Mouse (Mus musculus): Measurements from ENCODE around the gene Sgpp2. TPM values are rescaled to one million over a fixed set of nuclear protein-coding genes. Genes with fewer than 3 reads are reported as not detected.

Sgpp2 gene
- polyA plus RNA-seq, 1 experiment from 2014 or later = 4.3 TPM

DNA sequence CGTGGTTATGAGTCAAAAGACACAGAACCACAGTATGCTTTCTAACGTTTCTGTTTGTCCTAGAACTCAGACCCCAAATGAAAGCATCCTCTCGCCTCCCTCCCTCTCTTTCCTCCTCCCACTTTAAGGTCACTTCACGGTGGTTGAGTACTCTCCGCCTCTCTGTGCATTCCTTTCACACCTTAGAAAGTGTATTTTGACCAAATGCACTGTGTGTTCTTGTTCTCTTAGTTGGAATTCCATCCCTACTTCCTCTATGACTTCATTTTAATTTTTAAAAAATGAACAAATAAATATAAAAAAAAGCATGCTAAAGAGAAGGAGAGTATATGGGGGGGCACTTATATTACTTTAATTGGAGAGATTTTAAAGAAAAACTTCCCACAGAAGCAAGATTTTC, 30.4 kb downstream of the Sgpp2 start:
- no peak overlapping the region for H3K9ac ChIP-seq
- no peaks in the 10 kb centered on the region for H3K36me3 ChIP-seq
- H3K9me3 ChIP-seq = no peaks in the 10 kb centered on the region
- no peaks in the 10 kb centered on the region for H3K27me3 ChIP-seq
- peaks cover 32% of the 10 kb centered on the region for H3K4me1 ChIP-seq
- H3K4me3 ChIP-seq = no peak overlapping the region
- H3K4me2 ChIP-seq = no peak overlapping the region
- no peak for ATAC-seq (ENCODE audit: insufficient number of reproducible peaks, insufficient read depth, low FRiP score, low TSS enrichment, low read depth)
- no peak overlapping the region for H3K27ac ChIP-seq
- 66% methylated on average over 5 of the region's 5 CpGs for WGBS

DNA sequence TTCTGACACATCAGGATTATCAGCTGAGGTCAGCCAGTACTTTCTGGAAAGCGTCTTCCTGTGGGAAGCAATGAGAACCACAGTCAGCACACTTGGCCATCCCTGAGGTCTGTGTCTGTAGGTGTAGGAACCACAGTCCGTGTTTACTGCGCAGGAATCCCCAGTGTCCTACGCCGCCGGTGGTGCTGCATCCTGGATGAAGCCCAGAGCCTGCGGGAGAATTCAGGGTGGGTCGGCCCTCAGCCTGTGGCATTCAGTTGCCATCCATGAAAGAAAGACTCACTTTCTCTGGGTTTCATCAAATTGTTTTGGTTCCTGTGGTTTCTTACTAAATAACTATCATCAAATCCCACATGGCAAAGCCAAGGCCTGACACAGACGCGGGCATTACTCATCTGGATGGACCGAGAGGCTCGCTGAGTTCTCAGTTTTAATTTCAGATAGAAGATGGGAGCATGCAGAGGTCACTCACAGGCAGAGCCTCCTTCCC, 37.2 kb downstream of the Sgpp2 start:
- no peak overlapping the region for H3K27ac ChIP-seq
- ATAC-seq (ENCODE audit: insufficient number of reproducible peaks, insufficient read depth, low FRiP score, low TSS enrichment, low read depth) = no peak
- no peak overlapping the region for H3K9ac ChIP-seq

DNA sequence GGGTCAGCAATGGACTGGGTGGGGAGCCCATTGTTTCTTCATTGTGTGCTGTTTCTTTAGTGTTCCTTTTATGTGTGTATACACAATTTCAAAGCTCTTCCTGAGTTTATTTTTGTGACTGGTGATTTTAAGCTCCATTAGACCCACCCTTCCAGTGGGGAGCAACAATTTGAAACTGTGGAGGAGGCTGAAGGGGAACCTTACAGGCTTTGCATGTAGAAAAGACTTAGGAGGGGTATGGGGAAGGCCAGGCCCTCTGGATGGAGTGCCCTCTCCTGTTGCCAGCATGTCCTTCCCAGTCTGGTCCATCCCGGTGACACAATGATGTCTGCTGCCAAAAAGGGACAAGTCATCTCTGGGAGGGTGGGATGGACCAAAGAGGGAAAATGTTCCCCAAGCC, 39.1 kb downstream of the Sgpp2 start:
- Histone ChIP-seq H3K9me3 (no peaks in the 10 kb centered on the region), H3K27ac (no peak overlapping the region), H3K27me3 (no peaks in the 10 kb centered on the region), H3K4me1 (peaks cover 25% of the 10 kb centered on the region), H3K36me3 (no peaks in the 10 kb centered on the region), H3K9ac (no peak overlapping the region), H3K4me3 (no peak overlapping the region), H3K4me2 (no peak overlapping the region)
- 95% methylated on average over 1 of the region's 1 CpGs for WGBS
- ATAC-seq (ENCODE audit: insufficient number of reproducible peaks, insufficient read depth, low FRiP score, low TSS enrichment, low read depth) = no peak

More for the DNA sequence above, 37.2 kb downstream of the Sgpp2 start:
- Histone ChIP-seq H3K4me1 (peaks cover 33% of the 10 kb centered on the region), H3K36me3 (no peaks in the 10 kb centered on the region), H3K4me2 (no peak overlapping the region), H3K9me3 (no peaks in the 10 kb centered on the region), H3K27me3 (no peaks in the 10 kb centered on the region), H3K4me3 (no peak overlapping the region)
- WGBS = 57% methylated on average over 12 of the region's 12 CpGs

DNA sequence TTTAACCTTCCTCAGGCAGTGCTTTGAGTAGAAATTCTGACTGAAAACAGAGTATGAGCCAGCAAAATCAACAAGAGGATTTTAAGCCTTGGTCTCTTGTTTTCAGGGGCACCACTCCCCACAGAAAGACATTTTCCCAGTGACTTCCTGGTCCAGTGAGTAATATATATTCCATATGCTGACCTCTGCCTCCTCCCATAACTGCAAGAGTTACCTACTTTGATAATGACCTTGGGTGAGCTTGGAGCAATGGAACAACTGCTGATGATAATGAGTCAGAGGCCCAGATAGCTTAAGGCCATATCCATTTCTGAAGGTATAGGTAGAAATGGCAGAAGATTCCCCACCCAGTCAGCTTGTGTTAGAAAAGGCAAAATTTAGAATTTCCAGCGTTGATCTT, 43.1 kb downstream of the Sgpp2 start:
- Histone ChIP-seq H3K27ac (no peak overlapping the region), H3K4me2 (no peak overlapping the region), H3K9me3 (no peaks in the 10 kb centered on the region), H3K27me3 (no peaks in the 10 kb centered on the region), H3K9ac (no peak overlapping the region), H3K36me3 (no peaks in the 10 kb centered on the region), H3K4me3 (no peak overlapping the region), H3K4me1 (peaks cover 34% of the 10 kb centered on the region)
- 88% methylated on average over 1 of the region's 1 CpGs for WGBS
- ATAC-seq (ENCODE audit: insufficient number of reproducible peaks, insufficient read depth, low FRiP score, low TSS enrichment, low read depth) = no peak

DNA sequence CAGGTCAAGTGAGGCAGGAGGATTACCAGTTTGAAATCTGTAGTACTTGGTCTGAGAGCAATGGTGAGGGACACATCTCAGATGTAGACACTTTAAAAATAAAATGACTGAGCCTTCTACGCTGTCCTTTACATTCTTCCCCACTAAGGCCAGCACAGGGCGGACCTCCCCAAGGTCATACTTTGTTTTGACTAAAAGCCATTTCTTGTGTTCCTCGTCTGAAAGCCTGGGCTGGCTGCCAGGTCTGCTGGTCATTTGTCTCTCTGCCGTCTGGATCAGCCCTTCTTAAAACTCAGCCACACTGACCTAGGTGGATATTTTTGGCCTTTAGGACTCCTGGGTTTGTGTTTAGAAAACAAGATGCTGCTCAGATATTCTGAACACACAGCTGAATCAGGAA, 45.0 kb downstream of the Sgpp2 start:
- WGBS = 53% methylated on average over 4 of the region's 4 CpGs

DNA sequence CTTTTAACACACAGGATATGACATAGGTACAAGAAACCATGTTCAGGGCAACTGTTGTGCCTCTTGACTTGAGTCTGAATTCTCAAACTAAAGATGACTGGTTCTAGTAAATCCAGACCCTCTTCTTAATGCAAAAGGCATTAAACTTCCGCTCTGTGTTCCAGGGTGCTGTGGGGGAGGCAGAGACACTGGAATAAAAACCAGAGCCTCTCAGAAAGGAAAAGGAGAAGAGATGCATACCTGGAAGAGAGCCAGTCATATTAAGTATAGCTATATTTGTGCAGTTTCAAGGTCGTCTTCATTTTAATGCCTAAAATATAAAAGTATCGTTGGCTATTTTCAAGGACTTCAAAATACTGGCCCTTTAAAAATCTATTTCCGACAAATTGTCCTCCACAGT, 47.3 kb downstream of the Sgpp2 start:
- H3K4me1 ChIP-seq = peaks cover 9% of the 10 kb centered on the region; the same call in 1 of the 2 replicates
- H3K4me3 ChIP-seq = no peak overlapping the region
- no peaks in the 10 kb centered on the region for H3K9me3 ChIP-seq
- H3K27ac ChIP-seq = no peak overlapping the region
- no peaks in the 10 kb centered on the region for H3K27me3 ChIP-seq
- WGBS = 66% methylated on average over 4 of the region's 4 CpGs
- ATAC-seq (ENCODE audit: insufficient number of reproducible peaks, insufficient read depth, low FRiP score, low TSS enrichment, low read depth) = no peak
- H3K9ac ChIP-seq = no peak overlapping the region
- H3K36me3 ChIP-seq = no peaks in the 10 kb centered on the region
- H3K4me2 ChIP-seq = no peak overlapping the region

More for the DNA sequence above, 45.0 kb downstream of the Sgpp2 start:
- Histone ChIP-seq H3K27me3 (no peaks in the 10 kb centered on the region), H3K4me2 (no peak overlapping the region), H3K9ac (no peak overlapping the region), H3K9me3 (no peaks in the 10 kb centered on the region), H3K4me3 (no peak overlapping the region), H3K27ac (no peak overlapping the region), H3K4me1 (peaks cover 21% of the 10 kb centered on the region), H3K36me3 (no peaks in the 10 kb centered on the region)
- no peak for ATAC-seq (ENCODE audit: insufficient number of reproducible peaks, insufficient read depth, low FRiP score, low TSS enrichment, low read depth)

DNA sequence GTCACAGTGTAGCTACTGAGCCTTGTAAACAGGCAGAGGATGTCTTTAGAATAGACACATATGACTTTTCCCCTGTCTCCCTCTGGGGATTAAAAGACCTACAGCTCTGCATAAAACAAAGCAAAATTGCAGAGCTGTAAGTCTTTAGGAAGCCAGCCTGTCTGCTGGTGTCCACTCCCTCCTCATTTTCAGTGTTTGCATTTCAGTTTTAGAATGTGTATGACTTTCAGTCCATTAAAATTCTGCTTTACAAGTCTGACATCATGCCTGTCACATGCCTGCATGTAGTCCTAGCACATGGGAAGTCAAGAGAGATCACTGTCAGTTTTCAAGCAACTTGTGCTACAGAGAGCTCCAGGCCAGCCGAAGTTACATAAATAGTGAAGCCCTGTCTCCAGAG, 47.7 kb downstream of the Sgpp2 start:
- WGBS = 56% methylated on average over 1 of the region's 1 CpGs
- no peak overlapping the region for H3K27ac ChIP-seq
- no peaks in the 10 kb centered on the region for H3K27me3 ChIP-seq

DNA sequence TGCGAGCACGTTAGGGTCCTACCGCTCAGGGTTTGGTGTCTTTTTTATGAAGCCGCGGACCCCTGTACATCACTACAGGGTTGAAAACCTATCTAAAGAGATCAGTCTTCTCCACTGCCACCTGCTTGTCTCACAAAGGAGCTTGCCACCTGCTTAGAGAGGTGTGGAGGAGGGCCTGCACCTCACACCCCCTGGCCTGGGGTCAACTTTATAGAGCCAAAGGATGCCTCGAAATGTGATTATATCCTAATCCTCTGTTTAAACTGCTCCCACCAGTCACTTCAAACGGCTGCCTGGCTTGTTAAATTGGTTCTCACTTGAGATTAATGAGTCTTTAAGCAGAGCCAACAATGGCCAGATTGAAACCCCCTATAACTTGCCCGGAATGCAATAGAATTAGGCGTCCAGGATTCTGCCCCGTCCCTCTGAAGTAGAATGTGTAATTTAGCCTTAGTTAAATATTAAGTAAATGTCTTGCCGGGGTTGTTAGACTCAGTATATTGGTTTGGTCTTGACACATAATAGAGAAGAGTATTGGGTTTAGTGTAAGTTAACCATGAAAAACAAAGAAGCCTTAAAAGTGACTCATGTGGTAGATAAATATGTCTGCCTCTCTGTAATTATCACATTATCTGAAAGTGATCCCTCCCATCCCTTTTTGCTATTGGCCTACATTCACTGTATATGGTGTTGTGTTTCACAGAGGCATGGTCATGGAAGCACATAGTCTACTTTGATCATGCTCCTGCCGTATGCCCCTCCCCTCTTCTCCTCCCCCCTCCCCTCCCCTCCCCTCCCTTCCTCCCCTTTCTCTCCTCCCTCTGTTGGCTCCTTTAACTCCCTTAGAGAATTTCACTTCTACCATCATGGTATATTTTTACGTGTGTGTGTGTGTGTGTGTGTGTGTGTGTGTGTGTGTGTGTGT, 54.1 kb downstream of the Sgpp2 start:
- ATAC-seq (ENCODE audit: insufficient number of reproducible peaks, insufficient read depth, low FRiP score, low TSS enrichment, low read depth) = no peak
- no peak overlapping the region for H3K27ac ChIP-seq
- H3K4me2 ChIP-seq = no peak overlapping the region
- no peak overlapping the region for H3K9ac ChIP-seq
- H3K36me3 ChIP-seq = no peaks in the 10 kb centered on the region
- H3K27me3 ChIP-seq = no peaks in the 10 kb centered on the region
- 51% methylated on average over 13 of the region's 13 CpGs for whole genome bisulfite sequencing
- no peak overlapping the region for H3K4me3 ChIP-seq
- peaks cover 18% of the 10 kb centered on the region for H3K4me1 ChIP-seq
- H3K9me3 ChIP-seq = no peaks in the 10 kb centered on the region

More for the DNA sequence above, 47.7 kb downstream of the Sgpp2 start:
- ATAC-seq (ENCODE audit: insufficient number of reproducible peaks, insufficient read depth, low FRiP score, low TSS enrichment, low read depth) = no peak
- Histone ChIP-seq H3K36me3 (no peaks in the 10 kb centered on the region), H3K4me2 (no peak overlapping the region), H3K9me3 (no peaks in the 10 kb centered on the region), H3K9ac (no peak overlapping the region), H3K4me1 (peaks cover 9% of the 10 kb centered on the region; the same call in 1 of the 2 replicates), H3K4me3 (no peak overlapping the region)

DNA sequence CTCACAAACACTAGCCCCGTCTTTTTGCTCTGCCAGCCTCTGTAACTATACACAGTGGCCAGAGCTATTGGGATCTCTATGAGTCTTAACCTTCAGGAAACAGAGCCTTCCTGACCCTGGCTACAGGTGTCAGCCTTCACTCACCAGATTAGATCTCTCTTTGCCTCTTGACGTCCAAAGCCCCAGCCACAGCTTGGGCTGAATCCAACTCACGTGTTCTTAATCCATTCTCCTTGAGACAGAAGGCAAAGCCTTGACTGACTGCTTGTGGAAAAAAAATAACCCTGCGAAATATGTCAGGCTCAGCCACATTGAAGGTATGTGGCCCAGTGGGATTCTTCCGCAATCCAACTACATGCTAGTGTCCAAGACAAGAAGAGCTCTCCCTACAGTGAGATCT, 57.7 kb downstream of the Sgpp2 start:
- no peak overlapping the region for H3K4me3 ChIP-seq
- no peak for ATAC-seq (ENCODE audit: insufficient number of reproducible peaks, insufficient read depth, low FRiP score, low TSS enrichment, low read depth)
- peaks cover 38% of the 10 kb centered on the region for H3K4me1 ChIP-seq
- 43% methylated on average over 5 of the region's 5 CpGs for WGBS
- H3K9me3 ChIP-seq = peaks cover 4% of the 10 kb centered on the region; the same call in 1 of the 2 replicates
- no peaks in the 10 kb centered on the region for H3K27me3 ChIP-seq
- no peaks in the 10 kb centered on the region for H3K36me3 ChIP-seq
- no peak overlapping the region for H3K4me2 ChIP-seq
- H3K27ac ChIP-seq = no peak overlapping the region
- no peak overlapping the region for H3K9ac ChIP-seq

DNA sequence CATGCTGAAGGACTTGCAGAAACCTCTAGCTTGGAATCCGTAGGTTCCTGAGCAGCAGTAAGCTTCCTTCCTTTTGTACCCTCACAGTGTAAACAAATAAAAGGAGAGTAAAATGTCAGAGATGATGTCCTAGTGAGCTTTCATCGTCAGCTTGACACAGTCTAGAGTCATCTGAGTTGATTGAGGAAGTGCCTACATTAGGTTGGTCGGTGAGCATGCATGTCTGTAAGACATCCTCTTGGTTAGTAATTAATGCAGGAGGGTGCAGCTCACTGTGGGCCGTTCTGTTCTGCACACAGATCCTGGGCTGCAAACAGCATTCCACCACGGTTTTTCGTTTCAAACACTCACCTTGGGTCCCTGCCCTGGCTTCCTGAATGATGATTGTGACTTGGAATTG, 60.0 kb downstream of the Sgpp2 start:
- Histone ChIP-seq H3K9ac (no peak overlapping the region), H3K4me2 (no peak overlapping the region), H3K4me1 (peaks cover 32% of the 10 kb centered on the region), H3K9me3 (peaks cover 6% of the 10 kb centered on the region; the same call in 1 of the 2 replicates), H3K4me3 (no peak overlapping the region), H3K27ac (no peak overlapping the region), H3K36me3 (no peaks in the 10 kb centered on the region), H3K27me3 (no peaks in the 10 kb centered on the region)
- WGBS = 48% methylated on average over 6 of the region's 6 CpGs
- ATAC-seq (ENCODE audit: insufficient number of reproducible peaks, insufficient read depth, low FRiP score, low TSS enrichment, low read depth) = no peak

DNA sequence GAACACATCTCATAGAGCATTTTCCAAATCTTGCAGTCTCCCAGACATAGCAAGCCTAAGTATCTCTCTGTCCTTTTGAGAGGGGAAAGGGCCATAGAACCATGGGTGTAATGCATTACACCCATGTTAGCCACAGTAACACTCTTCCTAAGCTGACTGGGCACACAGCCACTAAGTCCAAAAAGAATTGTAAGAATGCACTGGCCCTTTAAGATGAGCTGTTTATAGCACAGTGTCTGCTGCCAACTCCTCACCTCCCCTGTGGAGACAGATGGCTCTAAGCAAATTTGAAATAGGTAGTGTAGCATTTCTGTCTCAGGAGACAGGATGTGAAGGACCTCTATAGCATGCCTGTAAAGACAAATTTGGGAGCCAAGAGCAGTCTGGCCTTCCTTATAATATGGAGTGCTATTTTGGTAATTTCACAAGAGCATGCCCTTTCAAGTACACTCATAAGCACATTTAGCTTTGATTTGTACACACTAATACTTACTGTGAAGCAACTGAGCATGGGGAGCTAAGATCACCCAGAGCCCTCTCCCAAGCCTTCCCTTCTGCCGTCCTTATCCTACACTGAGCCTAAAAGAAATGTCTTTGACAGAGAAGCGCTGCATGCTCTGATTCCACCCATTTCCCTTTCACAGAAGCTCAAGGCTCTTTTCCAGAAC, 61.6 kb downstream of the Sgpp2 start:
- no peak overlapping the region for H3K4me2 ChIP-seq
- no peaks in the 10 kb centered on the region for H3K36me3 ChIP-seq
- H3K27me3 ChIP-seq = no peaks in the 10 kb centered on the region
- no peak overlapping the region for H3K27ac ChIP-seq
- H3K9ac ChIP-seq = no peak overlapping the region
- H3K4me1 ChIP-seq = peaks cover 32% of the 10 kb centered on the region
- 81% methylated on average over 2 of the region's 2 CpGs for WGBS
- peaks cover 6% of the 10 kb centered on the region; the same call in 1 of the 2 replicates for H3K9me3 ChIP-seq
- H3K4me3 ChIP-seq = no peak overlapping the region
- ATAC-seq (ENCODE audit: insufficient number of reproducible peaks, insufficient read depth, low FRiP score, low TSS enrichment, low read depth) = no peak
